Mouse (Mus musculus) neural tube, embryonic 11.5 days (tissue): ENCODE results near the gene Zc3h12b. TPM values are rescaled to one million over a fixed set of nuclear protein-coding genes. Genes with fewer than 3 reads are reported as not detected.
A peak's percentile ranks its signal among the peaks of the same experiment; 100 is the strongest.

Experiments used
- ATAC-seq: fragments of 200-750 bp; cut with Nextera tagmentation; 2 replicates; pipeline ENCODE4 v1.8.0; 2017; ENCODE audit warnings: moderate number of reproducible peaks, mild to moderate bottlenecking, moderate TSS enrichment, moderate library complexity; ENCODE audit not compliant: insufficient read depth, low FRiP score, low TSS enrichment
- DNase-seq: peaks from one replicate; pipeline ENCODE4 v3.0.0-alpha.2; 2015; ENCODE audit warnings: low spot score
- H3K27ac ChIP-seq: fragments of 300-500 bp; sonication (generic); 2 replicates; pipeline ENCODE4 v1.5.1; 2014; ENCODE audit warnings: low read depth, mild to moderate bottlenecking, low read length
- H3K27me3 ChIP-seq: fragments of 300-500 bp; sonication (generic); 2 replicates; pipeline ENCODE4 v1.6.1; 2014; ENCODE audit warnings: mild to moderate bottlenecking, low read length, mixed read lengths; ENCODE audit not compliant: control insufficient read depth, insufficient read depth
- H3K36me3 ChIP-seq: fragments of 300-500 bp; sonication (generic); 2 replicates; pipeline ENCODE4 v1.6.1; 2014; ENCODE audit warnings: mild to moderate bottlenecking, low read length, moderate library complexity, mixed read lengths; ENCODE audit not compliant: control insufficient read depth, insufficient read depth
- H3K4me1 ChIP-seq: fragments of 300-500 bp; sonication (generic); 2 replicates; pipeline ENCODE4 v1.6.1; 2014; ENCODE audit warnings: low read length, mixed read lengths; ENCODE audit not compliant: control insufficient read depth, insufficient read depth
- H3K4me2 ChIP-seq: fragments of 300-500 bp; sonication (generic); 2 replicates; pipeline ENCODE4 v1.6.1; 2014; ENCODE audit warnings: low read depth, mild to moderate bottlenecking, moderate library complexity
- H3K4me3 ChIP-seq: fragments of 300-500 bp; sonication (generic); 2 replicates; pipeline ENCODE4 v1.5.1; 2014; ENCODE audit warnings: low read depth, low read length
- H3K9ac ChIP-seq: fragments of 300-500 bp; sonication (generic); 2 replicates; pipeline ENCODE4 v1.6.1; 2014; ENCODE audit warnings: mild to moderate bottlenecking, low read length
- H3K9me3 ChIP-seq: fragments of 300-500 bp; sonication (generic); 2 replicates; pipeline ENCODE4 v1.6.1; 2016; ENCODE audit warnings: low read length; ENCODE audit not compliant: control insufficient read depth
- WGBS: fragments of 180-500 bp; shearing (Covaris S2); extraction: QIAGEN DNeasy Blood & Tissue Kit; methylation state at CpG from one replicate; pipeline ENCODE4 v1.1.7; 2014; 5-methylcytosine and 5-hydroxymethylcytosine counted together
- polyA plus RNA-seq: library from polyadenylated mRNA; unstranded; fragments of >200 nt; fragmentation: Nextera tagmentation; extraction: Ambion mirVana; gene quantifications from 2 replicates; pipeline ENCODE4 v1.2.1, GENCODE M21; 2014

Zc3h12b gene
- polyA plus RNA-seq, 1 experiment from 2014 or later = 1.9 TPM

GRCm38 (mm10) chrX:95967847-95968593 is 256.5 kb downstream of the Zc3h12b start:
- H3K4me3 ChIP-seq = peak overlapping the region; percentile 31
- peak; percentile 87 for ATAC-seq
- peak overlapping the region; percentile 63 for H3K9ac ChIP-seq
- H3K4me1 ChIP-seq = no peaks in the 10 kb centered on the region
- no peaks in the 10 kb centered on the region for H3K36me3 ChIP-seq
- 9% methylated on average over 26 of the region's 28 CpGs for WGBS
- H3K27me3 ChIP-seq = no peaks in the 10 kb centered on the region
- peak overlapping the region; percentile 56 for H3K4me2 ChIP-seq
- peak overlapping the region; percentile 93 for H3K27ac ChIP-seq
- peak; percentile 86 for DNase-seq
- H3K9me3 ChIP-seq = no peaks in the 10 kb centered on the region

- DNase-seq = peak; percentile 88
- Histone ChIP-seq H3K4me2 (peak overlapping the region; percentile 56), H3K9ac (peak overlapping the region; percentile 63), H3K27me3 (no peaks in the 10 kb centered on the region), H3K4me1 (no peaks in the 10 kb centered on the region), H3K4me3 (peak overlapping the region; percentile 31), H3K9me3 (no peaks in the 10 kb centered on the region), H3K27ac (peak overlapping the region; percentile 93), H3K36me3 (no peaks in the 10 kb centered on the region)
- 27% methylated on average over 6 of the region's 6 CpGs for WGBS
- ATAC-seq = peak; percentile 89
These were observed 257.1 kb downstream of the Zc3h12b start for GRCm38 (mm10) chrX:95968594-95968965.

GRCm38 (mm10) chrX:95969116-95969515 is 257.6 kb downstream of the Zc3h12b start:
- Histone ChIP-seq H3K4me2 (peak overlapping the region; percentile 12; the same call in 1 of the 2 replicates), H3K36me3 (no peaks in the 10 kb centered on the region), H3K9ac (no peak overlapping the region), H3K27ac (peak overlapping the region; percentile 93), H3K4me3 (no peak overlapping the region), H3K27me3 (no peaks in the 10 kb centered on the region), H3K9me3 (no peaks in the 10 kb centered on the region), H3K4me1 (no peaks in the 10 kb centered on the region)
- 48% methylated on average over 3 of the region's 6 CpGs for WGBS
- no peak; the same call in 1 of the 2 replicates for ATAC-seq
- DNase-seq = no peak

- no peak overlapping the region for H3K9ac ChIP-seq
- no peaks in the 10 kb centered on the region for H3K9me3 ChIP-seq
- H3K27ac ChIP-seq = no peak overlapping the region
- no peak overlapping the region for H3K4me2 ChIP-seq
- H3K27me3 ChIP-seq = no peaks in the 10 kb centered on the region
- H3K4me3 ChIP-seq = no peak overlapping the region
- 62% methylated on average over 9 of the region's 9 CpGs for WGBS
- DNase-seq (no peak), ATAC-seq (no peak)
- no peaks in the 10 kb centered on the region for H3K4me1 ChIP-seq
- no peaks in the 10 kb centered on the region for H3K36me3 ChIP-seq
These were observed 258.5 kb downstream of the Zc3h12b start for GRCm38 (mm10) chrX:95969936-95970335.

Other genes with a start within 250 kb of the Zc3h12b start
- 0.19 TPM in 1 of 2 replicates, not detected in the other for gene Asb12, start 153.7 kb upstream of the Zc3h12b start, polyA plus RNA-seq
- gene Pfn5, start 153.6 kb upstream of the Zc3h12b start, polyA plus RNA-seq = not detected in 2 replicates
- 55.7 and 57.7 TPM in 2 replicates for gene Zc4h2, start 53.2 kb upstream of the Zc3h12b start, polyA plus RNA-seq
- 46.2 and 50.3 TPM in 2 replicates for gene Las1l, start 245.3 kb downstream of the Zc3h12b start, polyA plus RNA-seq